Mouse (Mus musculus) megakaryocyte, embryonic 14.5 days (primary cell): Measurements from ENCODE around the gene Muc1. TPM values are rescaled to one million over a fixed set of nuclear protein-coding genes. Genes with fewer than 3 reads are reported as not detected.

Experiments used
- H3K27me3 ChIP-seq: replicated peaks from 2 replicates; pipeline ENCODE3; 2012; ENCODE audit warnings: inconsistent platforms
- H3K36me3 ChIP-seq: replicated peaks from 2 replicates; pipeline ENCODE3; 2012; ENCODE audit warnings: low read length, inconsistent platforms, mixed read lengths
- H3K4me1 ChIP-seq: 2 replicates; pipeline ENCODE4 v1.6.1; 2012; ENCODE audit warnings: inconsistent platforms
- H3K4me3 ChIP-seq: replicated peaks from 2 replicates; pipeline ENCODE3; 2012; ENCODE audit warnings: moderate library complexity, mild to moderate bottlenecking, inconsistent platforms
- H3K9me3 ChIP-seq: 2 replicates; pipeline ENCODE4 v1.6.1; 2012; ENCODE audit warnings: inconsistent platforms
- FLI1 ChIP-seq: IDR thresholded peaks from 2 replicates; pipeline ENCODE4 v1.6.1; 2012; ENCODE audit warnings: low read length, inconsistent platforms, mixed read lengths
- GATA1 ChIP-seq: IDR thresholded peaks from 3 replicates; pipeline ENCODE4 v1.6.1; 2012; ENCODE audit warnings: mixed read lengths, low read length, inconsistent platforms, borderline replicate concordance
- polyA plus RNA-seq: library from polyadenylated mRNA; stranded (reverse); fragments of >175 nt; gene quantifications from 2 replicates; pipeline ENCODE4 v1.2.3, GENCODE M21; 2012; ENCODE audit warnings: low replicate concordance; ENCODE audit not compliant: insufficient read depth

Gene Muc1
- polyA plus RNA-seq, 1 experiment, result 0.29 TPM

DNA sequence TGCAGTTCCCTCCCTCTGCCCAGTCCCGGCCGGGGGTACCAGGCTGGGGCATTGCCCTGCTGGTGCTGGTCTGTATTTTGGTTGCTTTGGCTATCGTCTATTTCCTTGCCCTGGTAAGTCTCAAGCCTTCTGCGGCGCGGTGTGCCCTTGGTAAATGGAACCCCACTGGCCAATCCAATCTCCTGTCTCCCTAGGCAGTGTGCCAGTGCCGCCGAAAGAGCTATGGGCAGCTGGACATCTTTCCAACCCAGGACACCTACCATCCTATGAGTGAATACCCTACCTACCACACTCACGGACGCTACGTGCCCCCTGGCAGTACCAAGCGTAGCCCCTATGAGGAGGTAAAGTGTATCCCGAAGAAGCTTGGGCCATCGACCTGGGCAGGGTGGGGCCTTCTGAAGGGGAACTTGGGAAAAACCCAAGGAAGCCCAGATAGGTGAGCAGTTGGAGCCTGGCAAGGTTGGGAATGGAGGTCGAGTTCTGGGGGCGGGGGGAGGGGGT, 3.0 kb downstream of the Muc1 start:
- peak overlapping the region; percentile 38 for H3K4me3 ChIP-seq
- H3K27me3 ChIP-seq, result peaks cover 62% of the 10 kb centered on the region
- peaks cover 9% of the 10 kb centered on the region for H3K36me3 ChIP-seq
- TF ChIP-seq GATA1 (no peak), FLI1 (no peak)
- H3K4me1 ChIP-seq, result peaks cover 69% of the 10 kb centered on the region
- H3K9me3 ChIP-seq, result no peaks in the 10 kb centered on the region

DNA sequence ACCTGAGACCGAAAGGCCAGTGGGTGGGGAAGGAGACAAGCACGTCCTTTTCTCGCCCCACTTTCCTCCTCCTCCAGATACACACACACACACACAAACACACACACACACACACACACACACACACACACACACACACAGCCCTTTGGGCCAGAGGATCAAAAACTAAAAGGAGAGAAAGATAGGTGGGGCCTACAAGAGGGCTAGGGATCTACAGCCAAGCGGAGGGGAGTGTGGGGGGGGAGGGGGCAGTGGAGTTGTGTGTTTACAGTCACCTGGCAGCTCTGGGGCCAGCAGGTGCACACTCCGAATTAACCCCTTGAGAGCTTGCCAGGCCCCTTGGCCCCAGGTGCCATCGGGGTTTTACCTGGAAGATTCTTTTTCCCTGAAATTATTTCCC, 3.8 kb downstream of the Muc1 start:
- TF ChIP-seq GATA1 (no peak), FLI1 (no peak)
- peaks cover 56% of the 10 kb centered on the region for H3K27me3 ChIP-seq
- H3K36me3 ChIP-seq, result peaks cover 12% of the 10 kb centered on the region
- H3K4me3 ChIP-seq, result no peak overlapping the region
- peaks cover 61% of the 10 kb centered on the region for H3K4me1 ChIP-seq
- H3K9me3 ChIP-seq, result no peaks in the 10 kb centered on the region

DNA sequence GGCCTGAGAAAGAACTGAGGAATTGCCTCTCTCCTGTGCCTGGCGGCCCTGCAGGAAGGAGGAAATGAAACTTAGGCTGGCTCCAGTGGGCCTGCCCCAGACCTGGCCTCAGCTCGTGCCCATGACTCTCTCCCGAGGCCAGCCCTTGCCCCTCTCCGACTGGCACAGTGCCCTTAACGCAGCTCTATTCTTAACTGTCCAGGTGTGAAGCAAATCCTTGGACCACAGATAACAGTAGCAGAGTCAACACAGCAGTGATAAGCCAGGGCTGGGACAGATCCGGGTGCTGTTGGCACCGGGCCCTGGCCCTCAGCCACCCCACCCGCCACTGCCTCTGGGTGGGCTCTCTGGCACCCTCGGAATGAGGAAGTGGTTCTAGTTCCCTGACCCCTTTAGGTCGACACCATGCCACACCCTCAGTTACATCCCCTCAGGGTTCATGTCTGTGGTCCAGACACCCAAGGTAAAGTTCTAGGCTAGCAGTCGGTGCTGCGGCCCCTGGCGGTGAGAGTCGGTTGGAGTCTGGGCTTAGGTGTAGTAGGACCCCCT, 4.8 kb downstream of the Muc1 start:
- Histone ChIP-seq H3K4me1 (peaks cover 57% of the 10 kb centered on the region), H3K9me3 (no peaks in the 10 kb centered on the region), H3K27me3 (peaks cover 60% of the 10 kb centered on the region), H3K4me3 (no peak overlapping the region), H3K36me3 (peaks cover 21% of the 10 kb centered on the region)
- TF ChIP-seq GATA1 (no peak), FLI1 (no peak)

DNA sequence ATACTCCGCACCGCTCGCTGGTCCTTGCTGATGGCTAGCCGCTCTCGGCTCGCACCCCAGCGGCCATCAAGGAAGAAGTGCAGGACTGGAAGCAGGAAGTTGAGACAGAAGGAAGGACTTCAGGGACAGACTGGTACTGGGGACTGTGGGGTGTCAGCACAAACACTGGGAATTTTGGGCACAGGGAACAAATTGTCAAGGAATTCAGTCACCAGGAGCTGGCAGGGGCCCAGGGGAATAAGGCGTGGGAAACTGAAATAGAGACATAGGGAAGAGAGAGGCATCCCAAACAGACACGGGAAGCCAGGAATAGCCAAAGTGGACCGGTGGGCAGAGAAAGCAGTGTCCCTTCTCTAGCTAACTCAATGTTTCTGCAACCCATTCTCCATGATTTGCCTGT, 7.7 kb downstream of the Muc1 start:
- Histone ChIP-seq H3K4me1 (peaks cover 37% of the 10 kb centered on the region), H3K27me3 (peaks cover 45% of the 10 kb centered on the region), H3K4me3 (no peak overlapping the region), H3K9me3 (no peaks in the 10 kb centered on the region), H3K36me3 (peaks cover 27% of the 10 kb centered on the region)
- TF ChIP-seq FLI1 (no peak), GATA1 (no peak)

DNA sequence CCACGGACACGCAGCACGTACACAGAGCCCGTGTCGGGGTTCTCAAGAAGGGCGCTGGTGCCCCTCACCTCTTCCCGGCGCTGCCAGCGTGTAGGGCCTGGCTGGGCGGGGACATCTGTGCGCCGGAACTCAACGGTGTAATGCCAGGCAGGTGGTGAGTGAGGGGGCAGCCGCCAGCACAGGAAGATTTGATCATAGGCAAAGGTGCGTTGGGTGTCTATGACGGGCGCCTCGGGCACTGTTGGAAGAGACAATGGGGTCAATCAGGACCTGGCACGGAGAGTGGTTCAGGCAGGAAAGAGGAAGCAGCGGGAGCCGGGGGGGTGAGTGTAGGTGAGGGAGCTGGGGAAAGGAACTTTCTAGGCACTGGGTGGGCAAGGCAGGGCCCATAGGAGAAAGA, 8.8 kb downstream of the Muc1 start:
- Histone ChIP-seq H3K4me1 (peaks cover 35% of the 10 kb centered on the region), H3K9me3 (no peaks in the 10 kb centered on the region)

DNA sequence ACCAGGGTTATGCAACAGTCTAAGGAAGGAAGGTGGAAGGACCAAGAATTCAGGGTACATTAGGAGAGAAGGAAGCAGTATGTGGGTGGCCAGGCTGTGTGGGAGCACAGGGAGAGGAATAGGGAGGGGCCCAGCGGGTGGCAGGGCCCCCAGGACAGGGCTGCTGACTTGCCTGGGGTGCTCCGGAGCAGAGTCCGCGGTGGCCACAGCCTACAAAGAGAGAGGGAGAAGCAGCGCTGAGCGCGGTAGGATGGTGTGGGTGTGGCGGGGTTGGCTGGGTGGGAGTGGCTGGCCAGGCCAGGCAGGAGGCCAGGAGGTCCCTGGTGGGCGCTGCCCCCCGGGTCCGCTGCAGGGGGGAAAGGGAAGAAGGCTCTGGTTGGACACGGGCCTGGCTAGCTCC, 9.6 kb downstream of the Muc1 start:
- peaks cover 34% of the 10 kb centered on the region for H3K36me3 ChIP-seq

More for the DNA sequence above, 8.8 kb downstream of the Muc1 start:
- peaks cover 40% of the 10 kb centered on the region for H3K27me3 ChIP-seq
- TF ChIP-seq FLI1, result no peak
- TF ChIP-seq GATA1, result no peak
- H3K4me3 ChIP-seq, result no peak overlapping the region
- H3K36me3 ChIP-seq, result peaks cover 34% of the 10 kb centered on the region

DNA sequence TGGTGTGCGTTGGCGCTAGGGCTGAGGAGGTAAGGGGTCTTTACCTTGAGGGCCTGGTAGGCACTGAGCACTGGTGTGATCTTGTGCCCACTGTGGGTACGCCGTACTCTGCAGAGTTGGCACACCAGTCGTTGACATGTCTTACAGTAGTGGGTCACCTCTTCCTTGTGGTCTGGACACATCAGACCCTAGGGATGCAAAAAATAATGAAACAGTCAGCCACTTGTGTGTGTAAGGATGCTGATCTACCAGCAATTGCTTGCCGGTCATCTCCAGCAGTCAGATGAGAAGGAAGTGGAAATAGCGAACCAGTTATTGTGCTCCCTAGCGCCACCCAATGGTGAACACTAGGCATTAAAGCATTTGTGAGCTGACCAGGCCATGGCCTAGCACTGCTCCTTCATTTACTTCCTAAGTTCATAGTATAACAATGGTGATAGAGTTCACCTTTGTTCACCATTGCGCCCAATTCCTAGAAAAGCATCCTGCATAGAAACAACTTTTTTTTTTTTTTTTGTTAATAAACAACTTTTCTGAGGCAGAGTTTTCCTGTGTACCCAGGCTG, 13.6 kb downstream of the Muc1 start:
- Histone ChIP-seq H3K4me3 (peak overlapping the region; percentile 8), H3K4me1 (peaks cover 62% of the 10 kb centered on the region), H3K9me3 (no peaks in the 10 kb centered on the region), H3K27me3 (peaks cover 13% of the 10 kb centered on the region), H3K36me3 (peaks cover 24% of the 10 kb centered on the region)
- no peak for TF ChIP-seq FLI1
- no peak for TF ChIP-seq GATA1

More for the DNA sequence above, 9.6 kb downstream of the Muc1 start:
- Histone ChIP-seq H3K9me3 (no peaks in the 10 kb centered on the region), H3K4me3 (no peak overlapping the region), H3K4me1 (peaks cover 34% of the 10 kb centered on the region), H3K27me3 (peaks cover 38% of the 10 kb centered on the region)
- TF ChIP-seq FLI1 (no peak), GATA1 (no peak)

DNA sequence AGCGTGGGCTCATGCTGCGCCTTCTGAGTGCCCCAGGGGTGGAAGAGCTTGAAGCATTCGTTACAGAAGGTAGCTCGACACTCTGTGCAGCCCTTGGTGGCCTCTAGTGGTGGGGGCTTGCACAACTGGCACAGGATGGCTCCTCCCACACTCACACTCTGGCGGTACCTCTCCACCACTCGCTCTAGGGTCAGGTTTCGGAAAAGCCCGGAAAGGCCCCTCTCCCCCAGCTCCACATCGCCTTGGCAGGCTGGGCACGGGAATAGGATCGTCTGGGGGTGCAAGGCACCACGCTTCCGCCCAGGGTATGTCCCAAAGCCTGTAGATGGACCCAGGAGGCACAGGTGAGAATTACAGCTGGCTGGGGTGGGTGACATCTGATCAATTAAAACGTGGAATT, 14.8 kb downstream of the Muc1 start:
- Histone ChIP-seq H3K4me3 (peak overlapping the region; percentile 50), H3K36me3 (peaks cover 21% of the 10 kb centered on the region), H3K27me3 (peaks cover 6% of the 10 kb centered on the region), H3K9me3 (no peaks in the 10 kb centered on the region), H3K4me1 (peaks cover 69% of the 10 kb centered on the region)
- TF ChIP-seq FLI1, result no peak
- TF ChIP-seq GATA1, result no peak

DNA sequence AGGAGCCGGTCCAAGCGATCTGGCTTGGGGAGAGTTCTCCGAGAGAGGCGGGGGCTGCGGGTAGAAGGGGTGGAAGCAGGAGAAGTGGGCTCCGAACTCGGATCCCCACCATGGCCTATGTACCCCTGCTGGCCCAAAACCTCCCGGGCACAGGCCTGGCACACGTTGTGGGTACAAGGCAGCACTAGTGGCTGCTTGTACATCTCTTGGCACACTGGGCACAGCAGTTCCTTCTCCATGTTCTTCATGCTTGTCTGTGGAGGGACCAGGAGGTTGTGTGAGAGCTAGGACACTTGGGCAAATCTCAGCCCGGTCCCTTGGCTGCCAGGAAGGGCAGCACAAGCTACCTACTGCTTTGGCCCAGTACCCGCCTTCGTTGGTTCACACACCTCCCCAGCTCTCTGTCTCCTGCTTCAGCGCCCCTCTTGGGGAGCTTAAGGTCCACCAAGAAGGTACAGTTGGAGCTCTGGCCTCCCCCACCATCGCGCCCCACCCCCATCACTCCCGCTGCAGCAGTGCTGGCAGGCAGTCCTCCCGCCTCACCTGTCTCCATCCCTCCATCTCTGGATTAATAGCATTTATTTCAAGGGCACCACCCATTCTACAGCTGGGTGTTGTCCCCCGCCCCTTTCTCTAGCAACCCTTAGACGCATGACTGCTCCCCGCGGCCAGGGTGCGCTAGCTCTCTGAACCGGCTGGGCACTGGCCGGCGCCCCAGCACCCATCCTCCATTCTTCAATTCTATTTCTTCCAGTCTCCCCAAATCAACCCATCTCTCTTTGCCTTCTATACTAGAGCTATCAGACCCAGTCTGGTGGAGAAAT, 15.5 kb downstream of the Muc1 start:
- Histone ChIP-seq H3K9me3 (no peaks in the 10 kb centered on the region), H3K27me3 (no peaks in the 10 kb centered on the region), H3K36me3 (peaks cover 20% of the 10 kb centered on the region), H3K4me3 (peak overlapping the region; percentile 95), H3K4me1 (peaks cover 67% of the 10 kb centered on the region)
- TF ChIP-seq GATA1, result no peak
- no peak for TF ChIP-seq FLI1
